Mouse (Mus musculus): ENCODE results near the gene Nbdy. TPM values are rescaled to one million over a fixed set of nuclear protein-coding genes. Genes with fewer than 3 reads are reported as not detected.
A peak's percentile ranks its signal among the peaks of the same experiment; 100 is the strongest.

Nbdy gene
- total RNA-seq (2021) (10 to 100 TPM; 58.8 to 59.9 TPM), polyA plus RNA-seq (2012; rRNA removed) (31.9 and 35.9 TPM in 2 replicates)
- long read RNA-seq, transcript Nbdy-202 (3 exons, 775 nt) = minor isoform, 5 of 37 reads
- long read RNA-seq, transcript Nbdy-201 (4 exons, 788 nt) = major isoform, 23 of 37 reads
- long read RNA-seq, transcript Nbdy-204 (3 exons, 1,346 nt) = minor isoform, 8 of 37 reads
- long read RNA-seq, partial matches to known transcripts = 0 of 37 reads
- long read RNA-seq, other reads (novel, unspliced or antisense) = 0 of 37 reads

DNA sequence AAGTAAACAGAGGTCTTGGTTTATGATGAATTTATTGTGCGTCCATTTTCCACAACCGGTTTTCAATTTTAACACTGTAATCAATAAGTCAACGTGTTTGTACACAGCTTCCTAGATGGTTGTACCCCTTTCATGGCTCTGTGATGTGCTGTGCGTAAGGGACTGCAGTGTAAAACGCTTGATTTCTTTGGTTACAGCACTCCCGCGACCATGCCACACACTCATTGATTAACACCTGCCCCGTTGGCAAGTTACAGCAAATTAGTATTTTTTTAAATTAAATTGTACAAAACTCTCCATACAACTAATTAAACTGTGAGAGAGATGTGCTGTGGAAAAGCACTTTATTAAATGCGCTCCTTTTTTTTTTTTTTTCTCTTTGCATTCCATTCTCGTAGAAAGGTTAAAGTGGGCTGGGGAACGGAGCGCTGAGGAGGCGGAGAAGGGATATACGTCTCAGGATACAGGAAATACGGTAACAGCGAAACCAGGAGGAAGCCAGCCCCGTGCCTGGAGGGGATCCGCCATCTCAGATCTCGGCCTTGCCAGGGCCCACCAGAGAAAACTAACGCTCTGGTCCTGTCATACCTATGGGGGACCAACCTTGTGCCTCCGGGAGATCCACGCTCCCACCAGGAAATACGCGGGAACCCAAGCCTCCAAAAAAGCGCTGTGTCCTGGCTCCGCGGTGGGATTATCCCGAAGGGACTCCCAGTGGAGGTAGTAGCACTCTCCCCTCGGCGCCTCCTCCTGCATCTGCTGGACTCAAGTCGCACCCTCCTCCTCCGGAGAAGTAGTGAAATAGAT, at the start of gene Nbdy:
Gene Nbdy (plus strand): TSS at position 481 of the 807 bp plus-strand sequence.
- DNase-seq = peak; percentile 74

DNA sequence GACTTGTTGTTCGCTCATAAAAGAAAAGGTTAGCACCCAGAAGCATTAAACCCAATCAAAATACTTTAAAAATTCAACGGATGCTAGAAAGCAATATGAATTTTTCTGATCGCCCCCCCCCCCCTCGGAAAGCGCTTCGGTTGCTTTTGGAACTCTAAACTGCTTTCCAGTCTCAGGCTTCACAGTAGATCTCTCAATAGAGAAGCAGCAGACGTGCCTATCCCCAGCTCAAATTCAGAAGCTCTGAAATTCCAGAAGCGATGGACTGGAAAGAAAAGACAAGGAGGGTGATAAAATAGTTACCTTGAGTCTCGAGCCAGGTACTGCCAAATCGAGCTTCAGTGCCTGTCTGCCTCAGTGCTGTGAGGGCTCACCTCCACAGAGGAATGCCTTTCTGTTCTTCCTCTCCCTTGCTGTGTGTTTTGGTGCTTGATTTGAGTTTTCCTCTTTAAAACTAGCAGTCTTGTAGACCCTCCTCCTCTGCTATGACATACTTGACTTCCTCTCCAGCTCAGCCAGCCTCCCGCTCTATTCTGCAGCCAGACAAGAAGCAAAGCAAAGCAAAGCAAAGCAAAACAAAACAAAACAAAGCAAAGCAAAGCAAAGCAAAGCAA, 27.5 kb upstream of the Nbdy start, which contains the start of gene Kctd12b:
Gene Kctd12b (minus strand): TSS at position 610 of the 614 bp plus-strand sequence.
- DNase-seq = peak; percentile 34

DNA sequence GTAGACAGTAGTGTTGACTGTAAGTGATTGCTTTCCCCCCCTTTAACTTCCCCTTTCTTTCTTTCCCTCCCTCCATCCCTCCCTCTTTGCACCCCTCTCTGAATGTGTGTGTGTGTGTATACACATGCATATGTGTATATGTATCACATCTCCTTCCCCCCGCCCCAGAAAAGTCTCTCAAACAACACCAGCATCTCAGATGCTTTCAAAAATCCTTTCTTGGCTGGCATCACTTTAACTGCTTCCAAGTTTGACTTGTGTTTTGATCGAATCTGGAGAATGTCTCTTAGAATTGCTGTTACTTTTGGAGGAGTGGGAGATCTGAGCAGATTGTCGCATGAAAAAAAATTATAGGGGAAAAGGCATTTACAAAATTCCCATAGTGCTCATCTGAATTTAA, 22.9 kb upstream of the Nbdy start:
- no peak for DNase-seq

DNA sequence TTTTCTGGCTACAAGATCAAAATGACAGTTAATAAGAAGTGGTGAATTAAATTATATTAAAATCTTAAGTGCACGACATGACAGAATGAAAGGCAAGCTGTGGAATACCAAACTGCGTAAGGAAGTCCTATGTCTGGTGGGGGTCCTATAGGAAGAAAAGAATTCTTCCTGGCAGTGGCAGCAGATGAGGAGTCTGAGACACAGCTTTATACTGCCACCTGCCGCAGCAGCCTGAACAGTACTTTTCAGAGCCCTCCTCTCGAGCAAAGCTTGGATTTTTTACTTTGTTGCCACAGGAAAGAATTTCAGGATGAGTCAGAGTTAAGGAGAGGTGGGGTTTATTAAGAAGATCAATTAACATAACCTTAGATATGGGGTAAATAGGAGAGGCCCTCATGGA, 15.7 kb upstream of the Nbdy start:
- DNase-seq = no peak

DNA sequence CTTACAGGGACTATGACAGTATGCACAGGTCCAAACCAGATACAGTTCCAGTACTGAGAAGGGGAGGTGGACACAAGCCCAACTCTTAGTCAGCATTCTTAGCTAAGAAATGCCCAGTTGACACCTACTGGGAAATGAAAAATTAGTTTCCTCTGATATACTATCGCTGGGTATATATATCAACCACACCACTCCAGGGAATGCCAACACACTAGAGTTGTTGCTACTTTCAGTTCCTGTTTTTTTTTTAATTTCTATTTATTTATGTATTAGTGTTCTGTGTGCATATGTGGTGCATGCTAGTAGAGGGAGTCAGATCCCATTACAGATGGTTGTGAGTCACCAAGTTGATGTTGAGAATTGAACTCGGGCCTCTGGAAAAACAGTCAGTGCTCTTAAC, 6.7 kb upstream of the Nbdy start:
- DNase-seq = no peak

DNA sequence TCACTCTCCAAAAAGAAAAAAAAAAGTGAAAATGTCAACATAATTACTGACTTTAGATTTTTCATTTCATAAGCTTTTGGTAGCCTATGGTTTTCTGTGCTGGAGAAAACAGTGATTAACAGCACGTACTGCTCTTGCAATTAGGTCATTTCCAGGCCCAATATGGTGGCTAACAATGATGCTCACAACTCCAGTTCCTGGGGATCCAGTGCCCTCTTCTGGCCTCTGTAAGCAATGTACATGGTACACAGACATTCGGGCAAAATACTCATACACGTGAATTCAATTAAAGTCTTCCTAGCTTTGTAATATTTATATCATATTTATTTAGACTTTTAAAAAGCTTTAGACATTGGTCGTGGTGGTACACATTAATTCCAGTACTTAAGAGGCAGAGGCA, 3.8 kb upstream of the Nbdy start:
- DNase-seq = no peak

DNA sequence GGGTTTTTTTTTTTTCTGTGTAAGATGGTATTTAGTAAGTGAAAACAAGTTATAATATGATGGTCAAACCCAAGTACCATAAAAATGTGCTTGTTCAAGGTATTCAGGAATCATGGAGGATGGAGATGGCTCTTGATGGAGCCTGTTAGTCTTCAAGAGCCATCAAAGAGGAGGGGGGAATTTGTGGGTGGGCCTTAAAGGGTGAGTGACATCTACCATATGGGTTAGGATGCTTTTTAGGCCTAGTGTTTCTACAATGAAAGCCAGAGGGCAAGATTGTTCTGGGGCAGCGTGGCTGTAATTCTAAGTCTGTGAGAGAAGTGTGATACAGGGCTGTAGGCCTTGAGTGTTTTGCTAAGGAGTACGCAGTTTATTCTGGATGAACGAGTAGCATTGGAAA, 1.0 kb downstream of the Nbdy start:
- DNase-seq = peak; percentile 5

DNA sequence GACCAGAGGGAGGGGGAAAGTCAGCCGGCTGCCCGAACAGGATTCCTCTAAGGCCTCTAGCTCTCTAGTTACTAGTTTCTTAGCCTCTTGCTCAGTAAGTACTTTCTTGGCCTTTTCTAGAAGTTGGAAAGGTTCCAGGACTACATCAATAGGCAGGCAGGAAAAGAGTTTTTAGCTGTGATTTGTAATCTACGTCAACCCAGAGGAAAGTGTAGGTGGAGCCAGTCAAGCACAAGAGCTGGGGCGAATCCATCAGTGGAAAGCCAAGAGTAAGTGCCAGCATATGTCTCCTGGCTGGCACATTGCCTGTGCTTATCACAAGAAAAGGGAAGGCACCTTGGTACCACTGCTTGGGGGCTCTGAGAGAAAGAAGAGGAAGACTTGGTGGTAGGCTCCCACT, 12.3 kb downstream of the Nbdy start:
- peak; percentile 18 for DNase-seq

DNA sequence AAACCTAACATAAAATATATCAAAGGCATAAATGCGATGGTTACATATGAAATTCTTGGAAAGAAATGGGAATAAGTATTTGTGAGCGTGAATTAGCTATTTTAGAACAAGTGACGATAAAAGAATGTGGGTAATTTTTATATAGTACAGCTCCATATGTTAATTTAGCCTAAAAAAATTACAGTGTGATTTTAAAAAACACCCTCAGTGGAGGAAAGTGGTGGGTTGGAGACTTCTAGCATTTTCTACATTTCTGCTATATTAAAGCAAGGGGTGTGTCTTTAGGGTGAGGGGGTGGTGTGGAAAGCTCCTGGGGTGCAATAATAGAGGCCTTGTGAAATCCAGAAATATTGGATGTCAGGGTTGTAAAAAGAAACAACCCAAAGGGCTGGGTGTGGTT, 19.1 kb downstream of the Nbdy start:
- no peak for DNase-seq

DNA sequence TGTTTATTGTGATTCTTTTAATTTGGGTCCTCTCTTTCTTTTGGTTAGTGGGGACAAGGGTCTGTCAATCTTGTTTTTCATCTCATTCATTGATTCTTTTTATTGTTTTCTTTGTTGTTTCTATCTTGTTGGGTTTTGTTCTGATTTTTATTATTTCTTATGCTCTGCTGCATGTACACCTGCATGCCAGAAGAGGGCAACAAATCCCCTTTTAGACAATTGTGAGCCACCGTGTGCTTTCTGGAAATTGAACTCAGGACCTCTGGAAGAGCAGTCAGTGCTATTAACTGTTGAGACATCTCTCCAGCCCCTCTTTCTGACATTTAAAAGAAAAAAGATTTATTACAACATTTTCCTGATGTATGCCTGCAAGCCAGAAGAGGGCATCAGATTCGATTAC, 25.8 kb downstream of the Nbdy start:
- no peak for DNase-seq

Other genes with a start within 250 kb of the Nbdy start
- 10 to 100 TPM; 57.8 to 63.3 TPM for gene Ubqln2, start 225.4 kb upstream of the Nbdy start, total RNA-seq (2021)
- 87.9 and 137 TPM in 2 replicates for gene Ubqln2, start 225.4 kb upstream of the Nbdy start, polyA plus RNA-seq (2012; rRNA removed)
- not detected for gene Cypt3, start 165.0 kb upstream of the Nbdy start, total RNA-seq (2021)
- gene Cypt3, start 165.0 kb upstream of the Nbdy start, polyA plus RNA-seq (2012; rRNA removed) = not detected in 2 replicates
- 10 to 100 TPM in 1 of 2 experiments, 1 to 10 TPM in 1; 5.0 to 11.0 TPM for gene Kctd12b, start 27.2 kb upstream of the Nbdy start, total RNA-seq (2021)
- 0.71 and 0.89 TPM in 2 replicates for gene Kctd12b, start 27.2 kb upstream of the Nbdy start, polyA plus RNA-seq (2012; rRNA removed)
- under 1 TPM in 1 of 2 experiments, not detected in 1; 0.48 TPM for gene Spin2c, start 108.6 kb downstream of the Nbdy start, total RNA-seq (2021)
- 0.47 TPM in 1 of 2 replicates, not detected in the other for gene Spin2c, start 108.6 kb downstream of the Nbdy start, polyA plus RNA-seq (2012; rRNA removed)